Comparison of ENCODE assay signal across 9 mouse cellular contexts in the genomic region with DNA sequence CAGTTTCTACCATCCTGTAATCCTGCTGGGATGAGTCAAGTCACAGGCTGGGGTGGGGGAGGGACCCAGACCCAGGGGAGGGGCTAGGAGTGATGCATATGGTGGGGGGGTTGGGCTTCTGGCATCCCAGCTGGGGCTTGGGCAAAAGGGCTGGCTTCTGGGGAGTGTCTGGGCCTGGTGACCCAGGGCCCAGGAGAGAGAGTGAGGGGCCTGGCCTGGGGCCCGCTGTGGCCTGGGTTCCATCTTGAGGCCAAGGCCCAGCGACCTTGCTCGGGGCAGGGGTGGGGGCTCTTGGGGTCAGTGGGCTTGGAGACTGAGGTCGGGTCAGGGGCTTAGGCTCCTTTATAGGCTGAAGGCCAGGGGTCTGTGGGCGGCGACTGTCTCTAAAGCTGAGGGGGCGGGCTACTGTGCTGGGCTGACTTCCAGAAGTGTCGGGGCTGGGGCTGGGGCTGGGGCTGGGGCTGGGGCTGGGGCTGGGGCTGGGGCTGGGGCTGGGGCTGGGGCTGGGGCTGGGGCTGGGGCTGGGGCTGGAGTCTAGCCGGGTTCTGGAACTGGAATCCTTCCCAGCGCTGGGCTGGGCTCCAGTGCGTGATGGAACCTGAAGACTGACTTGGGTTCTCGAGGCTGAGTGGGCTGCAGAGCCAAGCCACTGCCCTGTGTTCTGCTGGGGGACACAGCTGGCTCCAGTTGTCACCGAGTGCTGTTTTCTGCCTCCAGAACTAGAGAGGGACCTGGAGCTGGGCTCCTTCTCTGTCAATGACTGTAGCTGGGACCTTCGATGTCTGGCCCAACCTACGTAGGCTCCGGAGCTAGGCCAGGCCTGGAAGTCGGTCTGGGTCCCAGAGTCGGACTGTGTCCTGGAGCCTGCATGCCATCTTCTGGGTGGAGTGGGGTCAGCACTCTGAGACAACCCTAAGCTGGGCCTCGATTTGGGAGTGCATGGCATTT. TPM values are rescaled to one million over a fixed set of nuclear protein-coding genes. Genes with fewer than 3 reads are reported as not detected.
A peak's percentile ranks its signal among the peaks of the same experiment; 100 is the strongest.
DNase-seq lines count a peak whose midpoint lies in the region; ATAC-seq lines count a peak whose summit lies in the region.
"Had no signal": no experiment of that assay in that cellular context is flagged by ENCODE, and none has a peak within 500 bp of the region (broad histone marks: within the 10 kb centered on the region; RNA-seq: fewer than 3 reads in every experiment).

No protein-coding gene starts in this region.

- H3K27me3 ChIP-seq in heart, embryonic 10.5 days (ENCODE audit: insufficient read depth, poor library complexity, severe bottlenecking): peaks cover 71% of the 10 kb centered on the region
- H3K27me3 ChIP-seq in embryonic facial prominence, embryonic 15.5 days: peaks cover 26% of the 10 kb centered on the region
- H3K27me3 ChIP-seq in limb, embryonic 12.5 days: peaks cover 74% of the 10 kb centered on the region

- peak overlapping the region; percentile 75 for H3K27ac ChIP-seq in heart, embryonic 10.5 days
- H3K27ac ChIP-seq in embryonic facial prominence, embryonic 15.5 days (replicated peaks): peak overlapping the region; percentile 86
- H3K27ac ChIP-seq in limb, embryonic 12.5 days: peak overlapping the region; percentile 64
- H3K27ac ChIP-seq: left cerebral cortex, adult 2 months had no signal

- peaks cover 15% of the 10 kb centered on the region for H3K36me3 ChIP-seq in heart, embryonic 10.5 days
- no peaks in the 10 kb centered on the region for H3K36me3 ChIP-seq in embryonic facial prominence, embryonic 15.5 days
- H3K36me3 ChIP-seq in limb, embryonic 12.5 days: no peaks in the 10 kb centered on the region

- intact Hi-C loops in heart, postnatal 36 days (cut with DNase I): no loop called here

- peak overlapping the region; percentile 24; the same call in 1 of the 2 replicates for H3K4me3 ChIP-seq in heart, embryonic 10.5 days
- no peak overlapping the region for H3K4me3 ChIP-seq in embryonic facial prominence, embryonic 15.5 days (replicated peaks)
- no peak overlapping the region for H3K4me3 ChIP-seq in limb, embryonic 12.5 days (replicated peaks)
- H3K4me3 ChIP-seq: left cerebral cortex, adult 2 months had no signal

- peak overlapping the region; percentile 23 for H3K4me2 ChIP-seq in embryonic facial prominence, embryonic 15.5 days (replicated peaks)
- H3K4me2 ChIP-seq in limb, embryonic 12.5 days: peak overlapping the region; percentile 22

- peak; percentile 58 for ATAC-seq in embryonic facial prominence, embryonic 15.5 days (ENCODE audit: insufficient number of reproducible peaks, low FRiP score, low TSS enrichment, low read depth)
- ATAC-seq in limb, embryonic 12.5 days (ENCODE audit: insufficient number of reproducible peaks, insufficient read depth, low FRiP score, low TSS enrichment, low read depth): peak; percentile 33
- ATAC-seq in megakaryocyte-erythroid progenitor cell, adult 5-6 weeks (replicated peaks; ENCODE audit: low FRiP score, low TSS enrichment, poor library complexity, severe bottlenecking): no peak

- H3K4me1 ChIP-seq in heart, embryonic 10.5 days: peaks cover 53% of the 10 kb centered on the region
- peaks cover 40% of the 10 kb centered on the region for H3K4me1 ChIP-seq in embryonic facial prominence, embryonic 15.5 days
- peaks cover 21% of the 10 kb centered on the region for H3K4me1 ChIP-seq in limb, embryonic 12.5 days (replicated peaks)

- DNase-seq in heart, embryonic 10.5 days (ENCODE audit: low spot score): no peak
- DNase-seq in heart, postnatal 36 days: no peak
- peak; percentile 85 for DNase-seq in MN1 (ENCODE audit: low spot score)
- no peak for DNase-seq in right cerebral cortex, postnatal 25 days
- DNase-seq in cerebellum, adult 9-11 months: no peak

- no peak overlapping the region for H3K9ac ChIP-seq in embryonic facial prominence, embryonic 15.5 days
- H3K9ac ChIP-seq in limb, embryonic 12.5 days (replicated peaks): peak overlapping the region; percentile 28; the same call in 1 of the 2 replicates

- no peaks in the 10 kb centered on the region for H3K9me3 ChIP-seq in heart, embryonic 10.5 days
- H3K9me3 ChIP-seq in embryonic facial prominence, embryonic 15.5 days (replicated peaks): no peaks in the 10 kb centered on the region
- H3K9me3 ChIP-seq in limb, embryonic 12.5 days: no peaks in the 10 kb centered on the region

- 45% methylated on average over 19 of the region's 19 CpGs for WGBS in heart, embryonic 10.5 days
- 39% methylated on average over 18 of the region's 19 CpGs for WGBS in embryonic facial prominence, embryonic 15.5 days
- WGBS in limb, embryonic 12.5 days: 39% methylated on average over 19 of the region's 19 CpGs

RNA-seq across cellular contexts. Expression of gene Tbxa2r, which starts 7.1 kb away (rescaled TPM):
- 10.8 and 15.6 TPM in 2 replicates for polyA plus RNA-seq in heart, embryonic 10.5 days (2016; fragmentation: Nextera tagmentation; extraction: Ambion mirVana)
- 1 to 10 TPM; 5.0 to 5.4 TPM for total RNA-seq in heart, postnatal 36 days (2021)
- 13.2 and 14.2 TPM in 2 replicates for polyA plus RNA-seq in embryonic facial prominence, embryonic 15.5 days (2015; fragmentation: Nextera tagmentation; extraction: Ambion mirVana)
- 2.2 and 2.6 TPM in 2 replicates for polyA plus RNA-seq in limb, embryonic 12.5 days (2016; fragmentation: Nextera tagmentation; extraction: Ambion mirVana)
- total RNA-seq in megakaryocyte-erythroid progenitor cell, adult 5-6 weeks (2014; fragmentation: Nextera tagmentation): 0.66 and 2.3 TPM in 2 replicates
- 0.52 TPM in 1 of 2 replicates, not detected in the other for total RNA-seq in megakaryocyte-erythroid progenitor cell, adult 5-6 weeks (2017)

RNA-seq across cellular contexts. Expression of gene Gipc3, which starts 7.4 kb away (rescaled TPM):
- polyA plus RNA-seq in heart, embryonic 10.5 days (2016; fragmentation: Nextera tagmentation; extraction: Ambion mirVana): not detected in 2 replicates
- 1 to 10 TPM; 5.9 TPM for total RNA-seq in heart, postnatal 36 days (2021)
- 0.29 and 0.35 TPM in 2 replicates for polyA plus RNA-seq in embryonic facial prominence, embryonic 15.5 days (2015; fragmentation: Nextera tagmentation; extraction: Ambion mirVana)
- polyA plus RNA-seq in limb, embryonic 12.5 days (2016; fragmentation: Nextera tagmentation; extraction: Ambion mirVana): 0.05 TPM in 1 of 2 replicates, not detected in the other
- not detected in 2 replicates for total RNA-seq in megakaryocyte-erythroid progenitor cell, adult 5-6 weeks (2014; fragmentation: Nextera tagmentation)
- total RNA-seq in megakaryocyte-erythroid progenitor cell, adult 5-6 weeks (2017): not detected in 2 replicates

RNA-seq across cellular contexts. Expression of gene Hmg20b, which starts 14.6 kb away (rescaled TPM):
- polyA plus RNA-seq in heart, embryonic 10.5 days (2016; fragmentation: Nextera tagmentation; extraction: Ambion mirVana): 100 and 109 TPM in 2 replicates
- 10 to 100 TPM; 60.4 to 67.1 TPM for total RNA-seq in heart, postnatal 36 days (2021)
- 94.7 and 96.1 TPM in 2 replicates for polyA plus RNA-seq in embryonic facial prominence, embryonic 15.5 days (2015; fragmentation: Nextera tagmentation; extraction: Ambion mirVana)
- 122 TPM in 2 replicates for polyA plus RNA-seq in limb, embryonic 12.5 days (2016; fragmentation: Nextera tagmentation; extraction: Ambion mirVana)
- total RNA-seq in megakaryocyte-erythroid progenitor cell, adult 5-6 weeks (2014; fragmentation: Nextera tagmentation): 25.7 and 37.6 TPM in 2 replicates
- total RNA-seq in megakaryocyte-erythroid progenitor cell, adult 5-6 weeks (2017): 44.2 and 61.1 TPM in 2 replicates

RNA-seq across cellular contexts. Expression of gene Cactin, which starts 14.8 kb away (rescaled TPM):
- polyA plus RNA-seq in heart, embryonic 10.5 days (2016; fragmentation: Nextera tagmentation; extraction: Ambion mirVana): 37.2 and 51.6 TPM in 2 replicates
- 10 to 100 TPM; 13.2 to 17.4 TPM for total RNA-seq in heart, postnatal 36 days (2021)
- 41.4 and 44.0 TPM in 2 replicates for polyA plus RNA-seq in embryonic facial prominence, embryonic 15.5 days (2015; fragmentation: Nextera tagmentation; extraction: Ambion mirVana)
- polyA plus RNA-seq in limb, embryonic 12.5 days (2016; fragmentation: Nextera tagmentation; extraction: Ambion mirVana): 57.7 and 58.7 TPM in 2 replicates
- total RNA-seq in megakaryocyte-erythroid progenitor cell, adult 5-6 weeks (2014; fragmentation: Nextera tagmentation): 26.4 and 46.2 TPM in 2 replicates
- total RNA-seq in megakaryocyte-erythroid progenitor cell, adult 5-6 weeks (2017): 30.4 and 33.4 TPM in 2 replicates

RNA-seq across cellular contexts. Expression of gene Mfsd12, which starts 21.6 kb away (rescaled TPM):
- polyA plus RNA-seq in heart, embryonic 10.5 days (2016; fragmentation: Nextera tagmentation; extraction: Ambion mirVana): 10.3 and 12.8 TPM in 2 replicates
- total RNA-seq in heart, postnatal 36 days (2021): 10 to 100 TPM; 11.7 to 12.5 TPM
- 15.8 and 16.2 TPM in 2 replicates for polyA plus RNA-seq in embryonic facial prominence, embryonic 15.5 days (2015; fragmentation: Nextera tagmentation; extraction: Ambion mirVana)
- 12.5 and 13.3 TPM in 2 replicates for polyA plus RNA-seq in limb, embryonic 12.5 days (2016; fragmentation: Nextera tagmentation; extraction: Ambion mirVana)
- 15.7 and 16.4 TPM in 2 replicates for total RNA-seq in megakaryocyte-erythroid progenitor cell, adult 5-6 weeks (2014; fragmentation: Nextera tagmentation)
- total RNA-seq in megakaryocyte-erythroid progenitor cell, adult 5-6 weeks (2017): 13.9 and 14.1 TPM in 2 replicates
